Comparison of ENCODE assay signal across 11 mouse cellular contexts in the genomic region with DNA sequence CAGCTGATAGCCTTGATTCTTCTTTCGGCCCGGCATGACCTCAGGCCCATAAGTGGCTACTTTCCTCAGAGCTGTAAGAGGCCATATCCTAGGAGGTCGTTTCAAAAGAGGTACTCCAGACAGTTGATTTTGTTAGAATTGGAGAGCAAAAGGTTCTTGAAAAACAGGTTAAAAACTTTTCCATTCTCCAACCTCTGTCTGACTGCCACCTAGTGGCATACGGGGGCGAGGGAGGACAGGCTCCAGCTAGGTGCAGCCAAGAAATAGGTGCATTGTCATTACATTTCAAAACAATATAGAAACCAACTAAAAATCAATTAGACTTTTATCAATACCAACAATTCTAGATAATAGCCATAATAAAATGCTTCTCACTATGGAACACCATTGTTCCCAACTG.
DNase-seq lines count a peak whose midpoint lies in the region; ATAC-seq and TF ChIP-seq lines count a peak whose summit lies in the region.
"Had no signal": no experiment of that assay in that cellular context is flagged by ENCODE, and none has a peak within 500 bp of the region (broad histone marks: within the 10 kb centered on the region; RNA-seq: fewer than 3 reads in every experiment).

No protein-coding gene starts in this region.

- no peak overlapping the region for H3K4me2 ChIP-seq in liver, embryonic 14.5 days (ENCODE audit: low read depth)
- no peak overlapping the region for H3K4me2 ChIP-seq in heart, embryonic 11.5 days

- ATAC-seq in liver, embryonic 14.5 days (ENCODE audit: insufficient read depth), result no peak
- no peak for ATAC-seq in heart, embryonic 11.5 days (replicated peaks; ENCODE audit: insufficient number of reproducible peaks, low FRiP score, low TSS enrichment)
- ATAC-seq: CD4-positive, CD25-positive, alpha-beta regulatory T cell, adult 4 months had no signal

- no peaks in the 10 kb centered on the region for H3K36me3 ChIP-seq in E14TG2a.4 (ENCODE audit: insufficient read depth, low read length)
- H3K36me3 ChIP-seq in liver, embryonic 14.5 days (replicated peaks; ENCODE audit: control insufficient read depth, insufficient read depth, low read depth), result no peaks in the 10 kb centered on the region
- no peaks in the 10 kb centered on the region for H3K36me3 ChIP-seq in heart, embryonic 11.5 days (ENCODE audit: control insufficient read depth, insufficient read depth, low read length)

- H3K27me3 ChIP-seq in E14TG2a.4 (ENCODE audit: insufficient read depth, low read length), result no peaks in the 10 kb centered on the region
- no peaks in the 10 kb centered on the region for H3K27me3 ChIP-seq in liver, embryonic 14.5 days (ENCODE audit: control insufficient read depth, insufficient read depth, low read length)
- no peaks in the 10 kb centered on the region for H3K27me3 ChIP-seq in heart, embryonic 11.5 days (ENCODE audit: control insufficient read depth, insufficient read depth, low read length)

- H3K9ac ChIP-seq in liver, embryonic 14.5 days (replicated peaks), result no peak overlapping the region
- H3K9ac ChIP-seq in heart, embryonic 11.5 days (ENCODE audit: low read depth, low read length), result no peak overlapping the region

- WGBS in liver, embryonic 14.5 days (ENCODE audit: insufficient replicate concordance), result 35% methylated on average over 5 of the region's 5 CpGs
- 35% methylated on average over 5 of the region's 5 CpGs for WGBS in heart, embryonic 11.5 days (ENCODE audit: insufficient replicate concordance)

- no peak for TF ChIP-seq EP300 in liver, embryonic 14.5 days (IDR thresholded peaks at IDR 0.05; ENCODE audit: low read depth)

- H3K4me3 ChIP-seq in E14TG2a.4 (replicated peaks; ENCODE audit: low read length), result no peak overlapping the region
- H3K4me3 ChIP-seq in liver, embryonic 14.5 days (ENCODE audit: insufficient read depth in 1 of 2, low read depth in 2 of 2, low read length in 2 of 2), result no peak overlapping the region
- no peak overlapping the region for H3K4me3 ChIP-seq in heart, embryonic 11.5 days (ENCODE audit: low read depth, low read length)

- no peaks in the 10 kb centered on the region for H3K4me1 ChIP-seq in E14TG2a.4 (replicated peaks; ENCODE audit: low read depth, low read length)
- no peaks in the 10 kb centered on the region for H3K4me1 ChIP-seq in liver, embryonic 14.5 days (replicated peaks; ENCODE audit: control insufficient read depth in 2 of 2, insufficient read depth in 2 of 2, low read length in 1 of 2)
- H3K4me1 ChIP-seq in heart, embryonic 11.5 days (ENCODE audit: control insufficient read depth, insufficient read depth, low read length), result no peaks in the 10 kb centered on the region

- DNase-seq in cerebellum, postnatal 14 days, result peak; percentile 3 to 23
- DNase-seq in cerebellum, adult 9-11 months, result no peak
- DNase-seq in layer of hippocampus, postnatal 10 days (ENCODE audit: low spot score in 2 of 2), result peak; percentile 2 to 12
- no peak for DNase-seq in layer of hippocampus, adult 8-10 months (ENCODE audit: low spot score in 2 of 2)
- no peak for DNase-seq in liver, embryonic 14.5 days (ENCODE audit: low read depth in 3 of 3, low spot score in 3 of 3)
- no peak for DNase-seq in T-cell, adult 2 months (ENCODE audit: low spot score)
- DNase-seq: thymus, adult 18-20 months had no signal

- no peaks in the 10 kb centered on the region for H3K9me3 ChIP-seq in E14TG2a.4 (ENCODE audit: low read length)
- H3K9me3 ChIP-seq in liver, embryonic 14.5 days (ENCODE audit: control insufficient read depth, low read length), result no peaks in the 10 kb centered on the region
- H3K9me3 ChIP-seq in heart, embryonic 11.5 days (replicated peaks; ENCODE audit: control insufficient read depth, low read length), result no peaks in the 10 kb centered on the region

- no peak overlapping the region for H3K27ac ChIP-seq in liver, embryonic 14.5 days
- H3K27ac ChIP-seq in heart, embryonic 11.5 days (ENCODE audit: low read depth, low read length), result no peak overlapping the region
- H3K27ac ChIP-seq: macrophage had no signal

- TF ChIP-seq CTCF in E14TG2a.4 (conservative IDR thresholded peaks at IDR 0.05; ENCODE audit: low read length), result peak; percentile 35
- TF ChIP-seq CTCF in liver, embryonic 14.5 days (IDR thresholded peaks at IDR 0.05; ENCODE audit: low read depth), result peak; percentile 25

Comparison
In these comparisons a context has a peak if more than half of its experiments do, and no peak if none do; other contexts are left out.
1. DNase-seq: peak in cerebellum, postnatal 14 days (2 of 2) and layer of hippocampus, postnatal 10 days (2 of 2); none in cerebellum, adult 9-11 months (single experiment), layer of hippocampus, adult 8-10 months (0 of 2), liver, embryonic 14.5 days (0 of 3) and T-cell, adult 2 months (single experiment).